Mouse (Mus musculus) lung, postnatal 0 days (tissue): Measurements from ENCODE around the gene Arhgap8. TPM values are rescaled to one million over a fixed set of nuclear protein-coding genes. Genes with fewer than 3 reads are reported as not detected.

ENCODE experiments used
- ATAC-seq: fragments of 200-750 bp; cut with Nextera tagmentation; 2 replicates; pipeline ENCODE4 v1.8.0; 2017; ENCODE audit warnings: moderate library complexity
- DNase-seq: peaks from one replicate; pipeline ENCODE4 v3.0.0-alpha.2; 2016; ENCODE audit warnings: low spot score
- H3K27ac ChIP-seq: fragments of 300-500 bp; sonication (generic); 2 replicates; pipeline ENCODE4 v1.5.1; 2014; ENCODE audit warnings: antibody characterized with exemption, mild to moderate bottlenecking, low read length, mixed read lengths
- H3K27me3 ChIP-seq: fragments of 300-500 bp; sonication (generic); replicated peaks from 2 replicates; pipeline ENCODE4 v1.6.1; 2014; ENCODE audit warnings: low read length, mixed read lengths; ENCODE audit not compliant: insufficient read depth
- H3K36me3 ChIP-seq: fragments of 300-500 bp; sonication (generic); 2 replicates; pipeline ENCODE4 v1.6.1; 2014; ENCODE audit warnings: low read length, mixed read lengths; ENCODE audit not compliant: insufficient read depth
- H3K4me1 ChIP-seq: fragments of 300-500 bp; sonication (generic); 2 replicates; pipeline ENCODE4 v1.6.1; 2014; ENCODE audit warnings: antibody characterized with exemption, low read depth, low read length, mixed read lengths; ENCODE audit not compliant: insufficient read depth
- H3K4me2 ChIP-seq: fragments of 300-500 bp; sonication (generic); replicated peaks from 2 replicates; pipeline ENCODE4 v1.6.1; 2014; ENCODE audit warnings: low read depth, mild to moderate bottlenecking, low read length, moderate library complexity, mixed read lengths
- H3K4me3 ChIP-seq: fragments of 300-500 bp; sonication (generic); 2 replicates; pipeline ENCODE4 v1.5.1; 2014; ENCODE audit warnings: low read depth, low read length
- H3K9ac ChIP-seq: fragments of 300-500 bp; sonication (generic); replicated peaks from 2 replicates; pipeline ENCODE4 v1.6.1; 2014; ENCODE audit warnings: low read depth, mild to moderate bottlenecking
- H3K9me3 ChIP-seq: fragments of 300-500 bp; sonication (generic); 2 replicates; pipeline ENCODE4 v1.6.1; 2016; ENCODE audit warnings: low read length, mixed read lengths
- CTCF ChIP-seq: IDR thresholded peaks from 2 replicates; pipeline ENCODE4 v1.5.1; 2016; ENCODE audit warnings: antibody characterized with exemption, mild to moderate bottlenecking
- EP300 ChIP-seq: IDR thresholded peaks from 2 replicates; pipeline ENCODE4 v1.6.1; 2016; ENCODE audit warnings: antibody characterized with exemption, mild to moderate bottlenecking, control low read depth
- WGBS: fragments of 180-500 bp; shearing (Covaris S2); extraction: QIAGEN DNeasy Blood & Tissue Kit; methylation state at CpG from one replicate; pipeline ENCODE4 v1.1.7; 2014; 5-methylcytosine and 5-hydroxymethylcytosine counted together
- polyA plus RNA-seq: library from polyadenylated mRNA; unstranded; fragments of >200 nt; fragmentation: Nextera tagmentation; extraction: Ambion mirVana; gene quantifications from 2 replicates; pipeline ENCODE4 v1.2.1, GENCODE M21; 2015

Arhgap8 gene
- polyA plus RNA-seq, 1 experiment from 2014 or later = 15.9 TPM

DNA sequence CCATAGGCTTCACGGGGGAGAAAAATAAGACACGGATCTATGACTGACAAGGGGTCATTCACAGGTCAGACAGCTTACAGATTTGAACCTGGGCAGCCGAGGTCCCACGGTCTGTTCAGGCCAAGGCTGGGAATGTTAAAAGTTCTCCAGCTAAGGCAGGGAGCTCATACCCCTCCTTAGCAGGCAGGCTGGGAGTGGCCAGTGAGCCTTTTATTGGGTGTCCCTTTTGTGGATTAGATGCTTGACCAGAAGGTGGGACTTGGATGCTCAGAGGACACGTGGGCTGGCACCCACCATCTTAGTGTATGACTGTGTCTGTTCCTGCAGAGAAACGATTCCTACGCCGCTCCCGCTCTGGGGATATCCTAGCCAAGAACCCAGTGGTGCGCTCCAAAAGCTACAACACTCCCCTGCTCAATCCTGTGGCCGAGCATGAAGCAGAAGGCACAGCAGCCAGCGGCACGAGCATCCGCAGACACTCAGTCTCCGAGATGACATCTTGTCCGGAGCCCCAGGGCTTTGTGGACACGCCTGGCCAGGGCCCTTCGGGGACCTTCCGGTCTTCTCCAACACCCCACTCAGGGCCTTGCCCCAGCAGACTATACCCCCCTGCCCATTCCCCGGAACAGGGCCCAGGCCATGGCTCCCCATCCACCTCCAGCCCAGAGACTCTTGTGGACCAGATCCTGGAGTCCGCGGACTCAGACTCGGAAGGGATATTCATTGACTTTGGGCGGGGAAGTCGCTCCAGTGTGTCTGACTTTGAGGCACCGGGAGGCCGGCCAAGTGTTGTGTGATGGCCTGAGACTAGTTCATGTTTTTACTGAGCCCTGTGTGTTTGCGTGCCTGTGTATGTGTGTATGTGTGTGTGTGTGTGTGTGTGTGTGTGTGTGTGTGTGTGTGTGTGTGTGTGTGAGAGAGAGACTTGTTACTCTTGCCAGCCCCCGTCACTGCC, 17.2 kb upstream of the Arhgap8 start:
- 0 out of 2 replicates have a peak, but pooled peaks cover 5% of the 10 kb centered on the region for H3K36me3 ChIP-seq
- 83% methylated on average over 28 of the region's 29 CpGs for WGBS

DNA sequence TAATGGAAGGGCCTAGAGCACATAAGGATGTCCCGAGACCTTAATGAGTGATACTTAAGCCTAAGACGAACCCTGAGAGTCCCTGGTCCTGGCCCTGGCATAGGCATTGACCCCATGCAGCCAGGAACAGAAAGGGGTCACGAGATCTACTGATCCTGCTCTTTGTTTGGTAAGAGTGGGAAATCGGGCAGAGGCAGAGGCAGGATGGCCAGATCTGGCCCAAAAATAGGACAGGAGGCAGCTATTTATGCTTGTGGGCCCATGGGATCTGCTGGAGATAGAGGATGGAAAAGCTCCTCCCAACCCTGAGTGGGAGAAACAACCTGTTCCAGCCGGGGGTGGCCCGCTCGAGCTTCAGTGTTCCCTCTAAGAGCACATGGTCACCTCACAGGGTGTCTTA, 15.9 kb upstream of the Arhgap8 start:
- H3K4me2 ChIP-seq = no peak overlapping the region
- no peak overlapping the region for H3K4me3 ChIP-seq
- H3K9ac ChIP-seq = no peak overlapping the region
- H3K27me3 ChIP-seq = no peaks in the 10 kb centered on the region
- no peak overlapping the region for H3K27ac ChIP-seq
- H3K9me3 ChIP-seq = no peaks in the 10 kb centered on the region
- H3K4me1 ChIP-seq = no peaks in the 10 kb centered on the region
- DNase-seq = no peak
- H3K36me3 ChIP-seq = 0 out of 2 replicates have a peak, but pooled peaks cover 5% of the 10 kb centered on the region
- no peak for ATAC-seq
- 82% methylated on average over 7 of the region's 7 CpGs for WGBS
- TF ChIP-seq EP300 (no peak), CTCF (no peak)

More for the DNA sequence above, 17.2 kb upstream of the Arhgap8 start:
- no peak for ATAC-seq
- Histone ChIP-seq H3K27ac (no peak overlapping the region), H3K4me2 (no peak overlapping the region), H3K4me1 (no peaks in the 10 kb centered on the region), H3K9me3 (no peaks in the 10 kb centered on the region), H3K27me3 (no peaks in the 10 kb centered on the region), H3K4me3 (no peak overlapping the region), H3K9ac (no peak overlapping the region)
- no peak for DNase-seq
- no peak for TF ChIP-seq CTCF

DNA sequence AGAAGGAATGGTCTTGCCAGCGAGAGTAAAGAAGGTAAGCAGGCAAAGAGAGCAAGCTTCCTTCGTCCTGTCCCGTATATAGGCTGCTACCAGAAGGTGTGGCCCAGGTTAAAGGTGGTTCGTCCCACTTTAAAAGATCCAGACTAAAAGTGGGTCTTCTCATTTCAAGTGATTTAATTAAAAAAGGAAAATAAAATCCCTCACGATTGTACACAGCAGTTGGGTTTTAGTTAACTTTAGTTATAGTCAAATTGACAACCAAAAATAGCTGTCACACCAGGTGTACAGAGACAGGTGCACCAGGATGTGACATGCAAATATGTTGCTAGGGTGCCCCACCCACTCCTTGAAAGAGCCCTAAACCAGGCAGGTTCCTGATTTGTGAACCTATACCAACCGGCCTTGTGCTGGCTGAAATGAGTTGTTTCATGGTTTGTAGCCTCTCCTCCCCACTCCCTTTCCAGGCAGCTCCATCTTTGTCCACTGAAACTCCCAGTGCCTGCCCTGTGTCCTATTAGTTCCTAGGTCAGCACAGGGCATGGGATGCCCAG, 14.4 kb upstream of the Arhgap8 start:
- ATAC-seq = no peak

DNA sequence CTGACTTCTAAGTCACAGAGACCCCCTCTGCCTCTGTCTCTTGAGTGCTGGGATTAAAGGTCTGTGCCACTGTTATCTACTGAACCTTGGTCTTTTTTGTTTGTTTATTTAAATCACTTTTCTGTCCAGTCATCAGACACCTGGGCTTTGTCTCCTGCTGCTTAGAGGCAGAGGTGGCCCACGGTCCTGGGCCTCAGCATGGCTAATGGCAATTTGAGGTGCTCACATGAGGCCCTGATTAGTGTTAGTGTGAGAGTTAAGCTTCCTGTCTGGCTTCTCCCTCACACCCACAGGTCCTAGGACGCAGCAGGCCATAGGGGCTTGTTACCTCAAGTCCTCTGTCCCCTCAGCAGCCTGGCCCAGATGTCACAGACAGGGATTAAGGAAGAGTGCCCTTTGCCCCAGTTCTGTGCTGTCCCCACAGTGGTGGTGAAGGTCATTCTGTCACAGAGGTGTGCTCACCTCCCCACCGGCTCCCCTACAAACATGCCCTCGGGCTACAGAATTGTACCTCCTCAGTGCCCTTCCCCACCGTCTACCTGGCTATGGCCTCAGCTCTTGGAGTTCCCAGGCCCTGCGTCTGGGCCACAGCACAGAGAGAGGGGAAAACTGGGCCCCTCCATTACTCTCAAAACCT, 12.8 kb upstream of the Arhgap8 start:
- Histone ChIP-seq H3K27ac (no peak overlapping the region), H3K9me3 (no peaks in the 10 kb centered on the region), H3K4me2 (no peak overlapping the region), H3K27me3 (no peaks in the 10 kb centered on the region), H3K36me3 (no peaks in the 10 kb centered on the region), H3K9ac (no peak overlapping the region), H3K4me3 (no peak overlapping the region), H3K4me1 (no peaks in the 10 kb centered on the region)
- WGBS = 76% methylated on average over 6 of the region's 6 CpGs
- ATAC-seq (no peak), DNase-seq (no peak)
- no peak for TF ChIP-seq CTCF
- no peak for TF ChIP-seq EP300

More for the DNA sequence above, 14.4 kb upstream of the Arhgap8 start:
- H3K9me3 ChIP-seq = no peaks in the 10 kb centered on the region
- no peak for DNase-seq
- H3K36me3 ChIP-seq = no peaks in the 10 kb centered on the region
- no peak overlapping the region for H3K27ac ChIP-seq
- no peak overlapping the region for H3K9ac ChIP-seq
- 80% methylated on average over 6 of the region's 6 CpGs for WGBS
- H3K4me2 ChIP-seq = no peak overlapping the region
- no peak for TF ChIP-seq CTCF
- no peak for TF ChIP-seq EP300
- H3K27me3 ChIP-seq = no peaks in the 10 kb centered on the region
- no peak overlapping the region for H3K4me3 ChIP-seq
- H3K4me1 ChIP-seq = no peaks in the 10 kb centered on the region

DNA sequence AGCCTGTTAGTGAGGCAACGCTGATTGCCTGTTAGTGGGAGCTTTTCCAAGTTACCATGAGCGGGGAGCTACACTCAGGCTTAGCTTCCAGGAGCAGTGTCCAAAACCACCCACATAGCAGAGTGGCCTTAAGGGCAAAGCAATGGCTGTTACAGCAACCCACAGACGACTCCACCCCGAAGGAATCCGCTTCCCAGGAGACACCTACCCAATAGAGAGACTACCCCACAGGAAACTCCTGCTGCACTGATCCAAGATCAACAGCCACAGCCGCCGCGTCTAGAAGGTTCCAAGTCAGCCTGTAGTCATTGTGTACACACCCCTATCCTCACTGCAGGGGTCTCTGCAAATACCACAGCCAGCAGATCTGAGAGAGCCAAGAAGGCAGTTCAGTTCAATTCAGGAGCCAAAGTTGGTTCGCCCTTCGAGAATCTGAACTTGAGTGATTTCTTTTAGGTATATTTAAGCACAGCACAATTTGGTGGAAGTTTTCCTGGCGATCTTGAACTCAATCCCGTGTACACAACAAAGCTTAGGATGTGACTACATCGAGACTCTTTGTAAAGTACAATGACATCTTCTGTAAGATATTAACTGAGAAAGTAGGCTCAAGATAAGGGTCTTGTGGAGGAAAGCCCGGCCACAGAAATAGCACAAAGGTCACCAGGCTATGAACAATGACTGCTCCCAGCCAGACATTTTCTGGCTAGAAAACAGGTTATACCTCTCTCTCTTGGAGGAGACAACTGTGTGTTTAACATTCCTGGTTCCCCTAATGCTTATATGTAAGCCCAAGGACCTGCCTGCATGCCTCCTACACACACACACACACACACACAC, 7.1 kb upstream of the Arhgap8 start:
- Histone ChIP-seq H3K4me2 (no peak overlapping the region), H3K27me3 (no peaks in the 10 kb centered on the region), H3K36me3 (no peaks in the 10 kb centered on the region), H3K9me3 (no peaks in the 10 kb centered on the region), H3K4me1 (0 out of 2 replicates have a peak, but pooled peaks cover 12% of the 10 kb centered on the region), H3K9ac (no peak overlapping the region), H3K4me3 (no peak overlapping the region), H3K27ac (peak overlapping the region; percentile 52; the same call in 1 of the 2 replicates)
- WGBS = 25% methylated on average over 14 of the region's 14 CpGs
- TF ChIP-seq EP300 (no peak; the same call in 1 of the 2 replicates), CTCF (no peak)
- ATAC-seq (peak; percentile 6; the same call in 1 of the 2 replicates), DNase-seq (peak; percentile 52)
